Mouse (Mus musculus) erythroblast, embryonic 14.5 days (primary cell): ENCODE results near the gene Rad51b. TPM values are rescaled to one million over a fixed set of nuclear protein-coding genes. Genes with fewer than 3 reads are reported as not detected.

Experiments
- H3K27me3 ChIP-seq: 2 replicates; pipeline ENCODE4 v1.6.1; 2012; ENCODE audit warnings: inconsistent platforms; ENCODE audit not compliant: control insufficient read depth
- H3K36me3 ChIP-seq: 2 replicates; pipeline ENCODE4 v1.6.1; 2012; ENCODE audit warnings: mild to moderate bottlenecking, inconsistent platforms; ENCODE audit not compliant: control insufficient read depth
- H3K4me1 ChIP-seq: 2 replicates; pipeline ENCODE4 v1.6.1; 2012; ENCODE audit warnings: inconsistent platforms; ENCODE audit not compliant: control insufficient read depth
- H3K4me3 ChIP-seq: replicated peaks from 2 replicates; pipeline ENCODE3; 2012; ENCODE audit warnings: moderate library complexity, mild to moderate bottlenecking, inconsistent platforms
- H3K9me3 ChIP-seq: 2 replicates; pipeline ENCODE4 v1.6.1; 2012; ENCODE audit warnings: low read length, inconsistent platforms, mixed read lengths; ENCODE audit not compliant: control insufficient read depth
- GATA1 ChIP-seq: IDR thresholded peaks from 2 replicates; pipeline ENCODE4 v1.6.1; 2012; ENCODE audit warnings: low read length, inconsistent platforms, mixed read lengths
- TAL1 ChIP-seq: IDR thresholded peaks from 3 replicates; pipeline ENCODE4 v1.6.1; 2012; ENCODE audit warnings: low read length, inconsistent platforms, mixed read lengths
- polyA plus RNA-seq: library from polyadenylated mRNA; stranded (reverse); fragments of >175 nt; gene quantifications from 2 replicates; pipeline ENCODE4 v1.2.3, GENCODE M21; 2012

The Rad51b gene
- polyA plus RNA-seq, 1 experiment, result 0.06 TPM

DNA sequence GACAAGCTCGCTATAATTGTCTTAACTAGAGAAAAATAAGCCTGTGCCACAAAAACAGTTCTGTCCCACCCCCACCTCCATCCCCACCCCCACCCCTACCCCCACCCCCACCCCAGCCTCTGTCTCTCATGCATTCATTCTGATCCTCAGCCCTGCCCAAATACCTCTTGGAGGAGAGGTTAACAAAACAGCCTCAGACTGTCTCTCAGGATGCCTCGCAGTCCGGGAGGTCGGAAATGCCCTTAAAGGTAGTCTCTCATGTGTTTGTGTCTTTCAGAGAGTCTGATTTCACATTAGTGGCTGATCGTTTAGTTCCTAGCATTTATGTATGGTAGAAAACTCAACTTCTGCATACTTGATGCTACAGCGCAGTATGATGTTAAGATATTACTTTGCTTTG lies 384.5 kb downstream of the Rad51b start:
- no peaks in the 10 kb centered on the region for H3K27me3 ChIP-seq
- no peaks in the 10 kb centered on the region for H3K36me3 ChIP-seq
- no peak overlapping the region for H3K4me3 ChIP-seq
- no peaks in the 10 kb centered on the region for H3K4me1 ChIP-seq
- H3K9me3 ChIP-seq, result no peaks in the 10 kb centered on the region
- TF ChIP-seq GATA1 (no peak), TAL1 (no peak)

DNA sequence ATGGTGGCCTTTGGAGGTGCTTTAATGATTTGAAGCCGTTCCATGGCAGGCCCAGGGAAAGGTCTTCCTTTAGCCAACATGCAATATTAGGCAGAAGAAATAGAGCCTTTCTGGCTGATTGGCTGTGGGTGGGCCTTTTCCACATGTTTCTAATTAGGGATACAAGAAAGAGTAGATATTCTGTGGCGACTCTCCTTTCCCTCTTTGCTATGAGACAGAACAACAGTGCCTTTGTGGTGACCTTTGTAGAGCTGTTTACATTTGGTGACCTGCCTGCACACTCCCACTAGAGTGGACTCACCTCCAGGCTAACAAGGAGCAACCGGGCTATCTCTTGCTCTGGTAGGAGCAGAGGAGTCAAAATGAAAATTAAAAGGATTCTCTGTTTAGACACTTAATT lies 386.3 kb downstream of the Rad51b start:
- H3K27me3 ChIP-seq, result no peaks in the 10 kb centered on the region
- no peaks in the 10 kb centered on the region for H3K9me3 ChIP-seq
- H3K4me3 ChIP-seq, result no peak overlapping the region
- no peak for TF ChIP-seq TAL1
- TF ChIP-seq GATA1, result no peak
- no peaks in the 10 kb centered on the region for H3K4me1 ChIP-seq
- no peaks in the 10 kb centered on the region for H3K36me3 ChIP-seq

DNA sequence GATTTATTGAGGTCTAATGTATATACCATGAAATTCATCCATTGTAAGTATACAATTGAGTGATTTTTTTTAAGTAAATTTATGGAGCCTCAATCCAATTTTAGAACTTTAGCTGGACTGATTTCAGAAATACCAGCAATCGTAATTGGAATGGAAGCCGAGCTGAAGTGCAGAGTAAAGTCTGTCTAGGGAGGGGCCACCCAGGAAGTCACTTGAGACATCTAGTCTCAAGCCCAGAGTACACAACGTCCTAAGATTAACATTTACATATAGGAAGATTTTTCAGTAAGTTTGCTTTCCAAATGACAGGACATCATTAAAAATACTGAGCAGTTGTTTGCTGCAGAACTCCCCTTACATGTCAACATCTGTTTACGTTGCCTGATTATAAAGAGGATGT lies 386.7 kb downstream of the Rad51b start:
- TF ChIP-seq GATA1, result no peak
- no peak for TF ChIP-seq TAL1
- Histone ChIP-seq H3K4me1 (no peaks in the 10 kb centered on the region), H3K9me3 (no peaks in the 10 kb centered on the region)

DNA sequence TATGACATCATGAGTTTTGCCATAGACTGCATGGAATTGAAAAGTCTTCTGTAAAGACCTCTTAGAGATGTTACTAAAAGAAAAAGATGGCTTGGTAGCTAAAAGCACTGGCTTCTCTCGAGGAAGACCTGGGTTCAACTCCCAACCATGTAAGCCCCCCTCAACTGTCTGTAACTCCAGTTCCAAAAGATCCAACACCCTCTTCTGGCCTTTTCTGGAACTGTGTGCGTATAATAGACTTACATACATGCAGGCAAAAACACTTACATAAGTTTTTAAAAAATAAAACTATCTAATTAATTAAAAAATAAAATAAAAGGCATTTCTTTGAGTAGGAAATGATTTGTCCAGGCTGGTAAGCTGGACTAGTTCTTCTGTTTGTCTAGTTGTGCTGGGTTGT lies 387.3 kb downstream of the Rad51b start:
- H3K9me3 ChIP-seq, result no peaks in the 10 kb centered on the region
- no peak overlapping the region for H3K4me3 ChIP-seq
- H3K27me3 ChIP-seq, result no peaks in the 10 kb centered on the region
- H3K36me3 ChIP-seq, result no peaks in the 10 kb centered on the region
- TF ChIP-seq GATA1 (no peak), TAL1 (no peak)
- H3K4me1 ChIP-seq, result no peaks in the 10 kb centered on the region

More for the DNA sequence above, 386.7 kb downstream of the Rad51b start:
- Histone ChIP-seq H3K27me3 (no peaks in the 10 kb centered on the region), H3K4me3 (no peak overlapping the region), H3K36me3 (no peaks in the 10 kb centered on the region)

DNA sequence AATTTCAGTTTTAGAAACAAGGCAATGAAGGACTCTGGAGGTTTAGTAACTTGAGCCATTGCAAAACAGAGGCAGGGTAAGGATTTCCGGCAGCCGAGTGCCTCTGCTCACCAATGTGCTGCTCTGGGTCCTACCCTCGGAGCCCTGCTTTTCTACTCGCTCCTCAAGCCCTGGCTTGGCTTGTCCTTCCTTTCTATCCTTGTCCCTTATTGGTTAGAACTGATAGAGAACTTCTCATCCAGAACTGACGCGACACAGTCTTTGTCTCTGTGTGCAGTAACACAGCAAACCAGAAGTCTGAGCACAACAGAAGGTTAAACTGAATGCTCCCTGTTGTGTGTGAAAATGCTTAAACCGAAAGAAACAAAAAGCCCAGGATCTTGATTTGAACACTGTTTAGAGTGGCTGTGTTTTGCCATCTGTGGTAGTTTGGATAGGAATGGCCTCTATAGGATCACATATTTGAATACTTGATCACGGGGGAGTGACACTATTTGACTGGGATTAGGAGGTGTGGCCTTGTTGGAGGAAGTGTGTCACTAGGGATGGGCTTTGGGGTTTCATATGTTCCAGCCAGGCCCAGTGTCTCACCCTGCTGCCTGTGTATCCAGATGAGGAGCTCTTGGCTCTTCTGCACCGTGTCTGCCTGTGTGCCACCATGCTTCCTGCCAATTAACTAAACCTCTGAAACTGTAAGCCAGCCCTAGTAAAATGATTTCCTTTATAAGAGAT lies 389.7 kb downstream of the Rad51b start:
- Histone ChIP-seq H3K4me3 (no peak overlapping the region), H3K27me3 (no peaks in the 10 kb centered on the region)
- TF ChIP-seq GATA1, result no peak
- TF ChIP-seq TAL1, result no peak

DNA sequence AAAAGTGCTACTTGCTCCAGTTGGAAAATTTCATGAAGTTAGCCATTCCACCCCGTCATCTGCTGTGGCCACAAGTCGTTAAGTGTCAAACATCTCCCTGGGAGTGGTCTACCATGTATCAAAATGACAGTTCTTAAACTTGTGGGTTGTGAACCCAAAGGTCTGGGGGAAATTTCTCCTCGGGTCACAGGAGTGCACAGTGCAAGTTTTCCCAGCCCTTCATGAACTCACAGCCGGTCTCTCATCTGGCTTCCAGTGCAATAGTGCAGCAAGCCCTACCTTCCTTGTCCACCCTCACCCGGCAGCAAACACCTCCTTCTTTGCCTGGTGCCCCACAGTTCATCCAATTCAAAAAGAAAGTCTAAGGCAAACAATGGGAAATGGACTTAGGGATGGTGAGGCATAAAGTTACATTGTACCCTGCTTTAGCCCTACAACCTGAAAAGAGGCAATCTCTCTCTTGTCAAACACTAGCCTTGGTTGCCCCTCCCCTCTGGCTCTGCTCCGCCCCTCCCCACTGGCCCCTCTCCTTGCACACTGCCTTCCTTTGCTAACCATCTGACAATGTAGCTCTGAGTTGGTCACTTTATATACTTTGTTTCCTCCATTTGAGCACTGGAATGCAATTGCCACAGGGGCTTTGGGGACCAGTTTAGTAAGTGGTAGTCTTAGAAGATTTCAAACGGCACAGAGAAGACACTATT lies 390.8 kb downstream of the Rad51b start:
- Histone ChIP-seq H3K4me1 (no peaks in the 10 kb centered on the region), H3K9me3 (no peaks in the 10 kb centered on the region), H3K4me3 (no peak overlapping the region), H3K27me3 (no peaks in the 10 kb centered on the region), H3K36me3 (no peaks in the 10 kb centered on the region)
- no peak for TF ChIP-seq GATA1
- no peak for TF ChIP-seq TAL1

More for the DNA sequence above, 389.7 kb downstream of the Rad51b start:
- H3K4me1 ChIP-seq, result no peaks in the 10 kb centered on the region
- H3K9me3 ChIP-seq, result no peaks in the 10 kb centered on the region
- no peaks in the 10 kb centered on the region for H3K36me3 ChIP-seq

DNA sequence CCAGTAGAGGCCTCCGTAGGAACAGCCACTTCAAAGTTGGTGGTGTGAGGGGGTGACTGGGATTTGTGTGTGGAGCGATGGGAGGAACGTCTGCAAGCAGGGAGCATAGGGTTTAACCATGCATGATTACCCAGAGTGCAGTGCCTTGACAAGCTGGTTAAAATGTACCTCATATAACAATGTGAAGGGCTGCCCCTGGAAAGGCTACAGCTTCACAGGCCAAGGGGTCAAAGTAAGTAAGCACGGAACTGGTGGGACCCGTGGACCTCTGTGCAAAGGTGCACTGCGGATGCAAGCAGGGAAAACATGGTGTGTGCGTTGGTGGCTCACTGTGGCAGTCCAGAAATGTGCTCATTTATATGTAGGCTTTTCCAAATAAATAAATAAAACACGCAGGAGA lies 392.2 kb downstream of the Rad51b start:
- Histone ChIP-seq H3K27me3 (no peaks in the 10 kb centered on the region), H3K4me1 (no peaks in the 10 kb centered on the region), H3K36me3 (no peaks in the 10 kb centered on the region), H3K9me3 (no peaks in the 10 kb centered on the region), H3K4me3 (no peak overlapping the region)
- TF ChIP-seq GATA1 (no peak), TAL1 (no peak)

DNA sequence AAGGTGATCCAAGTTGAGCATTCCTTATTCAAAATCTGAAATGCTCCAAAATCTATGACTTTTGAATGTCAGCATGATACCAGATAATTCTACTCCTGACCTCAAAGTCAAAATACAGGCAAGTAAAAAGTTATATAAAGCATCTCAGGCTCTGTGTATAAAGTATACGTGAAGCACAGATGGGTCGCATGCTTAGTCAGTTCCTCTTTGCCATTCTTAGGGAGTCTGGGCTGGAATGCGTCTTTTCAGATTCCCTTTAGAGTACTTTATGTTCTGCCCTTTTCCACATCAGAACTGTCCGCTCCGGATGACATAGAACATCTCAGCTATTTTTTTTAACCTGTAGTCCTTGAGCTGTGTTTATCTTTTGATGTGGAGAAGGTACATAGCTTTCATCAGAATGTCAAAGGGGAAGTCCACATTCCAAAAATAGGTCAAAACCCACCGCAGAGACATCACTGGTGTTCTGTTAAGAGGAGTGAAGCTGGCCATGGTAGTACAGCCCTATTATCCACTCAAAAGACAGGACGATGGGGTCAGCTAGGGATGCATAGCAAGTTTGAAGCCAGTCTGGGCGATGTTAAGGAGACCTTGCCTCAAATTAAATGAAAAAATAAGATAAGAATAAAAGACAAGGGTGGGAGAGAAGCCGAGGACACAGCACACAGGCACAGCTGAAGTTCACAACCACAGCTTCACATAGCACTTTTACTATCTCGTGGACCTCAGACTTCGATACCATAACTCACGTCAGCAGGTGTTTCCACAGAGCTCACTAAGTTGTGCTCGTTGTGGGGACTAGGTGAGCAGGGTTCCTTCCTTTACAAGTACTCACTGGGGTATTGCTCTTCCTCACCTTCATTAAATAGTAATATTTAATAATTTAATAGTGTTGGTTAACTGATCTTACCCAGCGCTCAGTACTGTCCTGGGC lies 395.1 kb downstream of the Rad51b start:
- H3K4me1 ChIP-seq, result no peaks in the 10 kb centered on the region
- H3K36me3 ChIP-seq, result no peaks in the 10 kb centered on the region
- TF ChIP-seq GATA1, result no peak
- no peak for TF ChIP-seq TAL1

More for the DNA sequence above, 395.1 kb downstream of the Rad51b start:
- no peak overlapping the region for H3K4me3 ChIP-seq
- no peaks in the 10 kb centered on the region for H3K9me3 ChIP-seq
- no peaks in the 10 kb centered on the region for H3K27me3 ChIP-seq
